Mouse (Mus musculus): ENCODE results near the gene Rgs8. TPM values are rescaled to one million over a fixed set of nuclear protein-coding genes. Genes with fewer than 3 reads are reported as not detected.

The Rgs8 gene
- total and polyA plus RNA-seq, 2 experiments from 2014 or later = 31.1 to 40.7 TPM

DNA sequence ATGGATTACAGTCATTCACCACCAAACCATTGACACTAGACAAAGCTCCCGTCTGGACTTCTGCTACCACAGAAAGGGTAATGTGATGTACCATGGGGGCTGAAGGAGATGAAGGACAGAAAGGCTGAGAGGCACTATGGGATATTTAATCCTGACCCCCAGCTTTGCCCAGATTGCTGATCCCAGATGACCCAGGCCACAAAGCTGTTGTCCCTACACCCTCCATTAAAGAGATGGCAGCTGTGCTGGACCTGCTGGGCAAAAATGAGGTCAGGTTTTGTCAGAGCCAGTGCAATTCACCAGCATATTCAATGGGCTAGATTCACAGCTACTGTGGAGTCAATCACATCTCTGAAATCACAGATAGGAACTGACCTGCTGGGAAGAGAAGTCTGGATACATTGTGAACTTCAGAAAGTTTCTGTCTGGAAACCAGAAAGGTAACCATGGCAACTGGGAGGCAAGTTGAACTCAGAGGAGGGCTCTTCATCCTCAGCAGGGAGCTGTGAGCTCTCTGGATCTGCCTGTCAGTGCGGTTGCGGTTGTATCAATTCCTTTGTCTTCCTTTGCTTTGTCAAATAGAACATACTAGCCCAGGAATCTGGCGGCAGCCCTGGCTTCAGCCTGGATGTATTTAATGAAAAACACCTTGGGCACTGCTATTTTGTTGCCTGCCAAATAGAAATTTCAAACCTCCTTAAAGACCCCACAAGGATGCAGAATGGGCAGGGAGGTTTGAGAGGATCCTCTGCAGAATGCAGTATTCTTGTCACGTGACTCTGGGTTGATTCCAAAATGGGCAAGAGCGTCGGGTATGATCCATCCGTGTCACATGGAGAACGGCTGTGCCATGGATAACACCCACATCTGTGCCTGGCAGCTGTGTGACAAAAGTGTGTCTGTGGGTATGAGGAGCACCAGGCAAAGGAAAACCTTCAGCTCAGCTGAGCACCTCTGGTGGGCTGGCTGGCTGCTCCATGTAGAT, 84.6 kb downstream of the Rgs8 start:
- Histone ChIP-seq H3K36me3 (ENCODE audit: insufficient read depth, low read length) (no peaks in the 10 kb centered on the region), H3K4me2 (ENCODE audit: low read depth, low read length, poor library complexity, severe bottlenecking) (0 out of 2 replicates have a peak overlapping the region, but pooled peaks have one; percentile 6), H3K27ac (ENCODE audit: low read depth, low read length) (peak overlapping the region; percentile 82), H3K4me1 (ENCODE audit: insufficient read depth, low read length) (peaks cover 29% of the 10 kb centered on the region; the same call in 1 of the 2 replicates), H3K27me3 (ENCODE audit: insufficient read depth, low read length) (no peaks in the 10 kb centered on the region), H3K4me3 (ENCODE audit: low read depth, low read length) (no peak overlapping the region), H3K9ac (replicated peaks; ENCODE audit: low read length, poor library complexity, severe bottlenecking) (no peak overlapping the region), H3K9me3 (ENCODE audit: low read length) (no peaks in the 10 kb centered on the region)
- 13% methylated on average over 9 of the region's 9 CpGs for WGBS
- DNase-seq (ENCODE audit: low spot score) (peak; percentile 84), ATAC-seq (ENCODE audit: low FRiP score) (peak; percentile 61)
- TF ChIP-seq CTCF (IDR thresholded peaks at IDR 0.05) = no peak

DNA sequence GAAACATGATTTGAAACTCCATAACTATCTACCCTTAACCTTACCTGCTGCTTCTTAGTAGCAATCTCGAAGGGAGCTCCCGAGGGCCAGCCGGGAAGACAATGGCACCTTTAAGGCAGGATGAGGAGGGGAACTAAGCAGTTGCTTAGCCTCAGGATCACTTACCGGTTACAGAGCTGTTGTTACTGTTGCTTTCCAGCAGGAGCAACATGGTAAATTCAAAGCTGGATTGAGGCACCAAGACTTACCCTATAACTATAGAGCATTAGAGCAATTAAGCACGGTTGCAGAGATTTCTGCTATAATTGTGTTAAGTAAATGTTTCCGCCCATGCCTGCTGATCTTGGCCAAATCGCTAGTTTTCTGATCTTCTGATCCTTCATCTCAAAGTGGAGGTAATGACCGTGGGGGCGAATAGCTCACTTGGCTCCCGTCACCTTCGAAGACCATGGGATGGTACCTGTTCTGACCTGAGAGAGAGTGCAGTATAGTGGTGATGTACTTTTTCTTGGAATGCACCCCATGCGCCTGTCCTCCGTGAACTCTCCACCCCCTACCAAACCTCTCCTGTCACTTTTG, 86.7 kb downstream of the Rgs8 start:
- Histone ChIP-seq H3K4me2 (ENCODE audit: low read depth, low read length, poor library complexity, severe bottlenecking) (peak overlapping the region; percentile 93), H3K9ac (replicated peaks; ENCODE audit: low read length, poor library complexity, severe bottlenecking) (no peak overlapping the region), H3K27me3 (ENCODE audit: insufficient read depth, low read length) (no peaks in the 10 kb centered on the region), H3K4me3 (ENCODE audit: low read depth, low read length) (peak overlapping the region; percentile 42), H3K27ac (ENCODE audit: low read depth, low read length) (no peak overlapping the region), H3K4me1 (ENCODE audit: insufficient read depth, low read length) (peaks cover 29% of the 10 kb centered on the region; the same call in 1 of the 2 replicates), H3K36me3 (ENCODE audit: insufficient read depth, low read length) (no peaks in the 10 kb centered on the region; the same call in 1 of the 2 replicates), H3K9me3 (ENCODE audit: low read length) (no peaks in the 10 kb centered on the region)
- peak; percentile 30; the same call in 1 of the 2 replicates for TF ChIP-seq CTCF (IDR thresholded peaks at IDR 0.05)
- DNase-seq (ENCODE audit: low spot score) (no peak), ATAC-seq (ENCODE audit: low FRiP score) (no peak)
- 15% methylated on average over 13 of the region's 13 CpGs for WGBS

DNA sequence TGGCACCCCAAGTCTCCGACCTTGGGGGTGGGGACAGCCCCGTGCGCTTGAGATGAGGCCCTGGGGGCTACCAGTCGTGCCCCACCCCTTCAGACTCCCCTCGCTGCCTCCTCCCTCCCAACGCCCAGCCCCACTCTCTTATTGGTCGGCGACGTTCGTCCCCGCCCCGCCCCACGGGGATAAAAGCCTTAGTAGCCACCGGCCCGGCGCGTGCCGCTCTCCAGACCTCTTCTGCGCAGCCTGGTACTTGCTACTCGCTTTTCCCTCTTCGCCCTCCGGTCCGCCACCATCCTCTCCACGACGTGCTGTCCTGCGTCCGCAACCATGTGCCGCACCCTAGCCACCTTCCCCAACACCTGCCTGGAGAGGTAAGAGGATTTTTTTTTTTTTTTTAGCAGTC, 87.3 kb downstream of the Rgs8 start, which contains the start of gene Rgs16:
TSS of gene Rgs16 (plus strand) at position 205 of the 400 bp plus-strand sequence.
- H3K9me3 ChIP-seq (ENCODE audit: low read length) = no peaks in the 10 kb centered on the region
- no peaks in the 10 kb centered on the region for H3K27me3 ChIP-seq (ENCODE audit: insufficient read depth, low read length)
- H3K27ac ChIP-seq (ENCODE audit: low read depth, low read length) = no peak within 1 kb of the TSS
- peak within 1 kb of the TSS; percentile 42 for H3K4me3 ChIP-seq (ENCODE audit: low read depth, low read length)
- under 1% methylated on average over 28 of the region's 28 CpGs for WGBS
- no peaks in the 10 kb centered on the region; the same call in 1 of the 2 replicates for H3K36me3 ChIP-seq (ENCODE audit: insufficient read depth, low read length)
- DNase-seq (ENCODE audit: low spot score) = peak; percentile 83
- 0 out of 2 replicates have a peak, but pooled peaks have one; percentile 55 for ATAC-seq (ENCODE audit: low FRiP score)
- peak within 1 kb of the TSS; percentile 93 for H3K4me2 ChIP-seq (ENCODE audit: low read depth, low read length, poor library complexity, severe bottlenecking)
- H3K4me1 ChIP-seq (ENCODE audit: insufficient read depth, low read length) = peaks cover 29% of the 10 kb centered on the region; the same call in 1 of the 2 replicates
- H3K9ac ChIP-seq (replicated peaks; ENCODE audit: low read length, poor library complexity, severe bottlenecking) = peak within 1 kb of the TSS; percentile 48; the same call in 1 of the 2 replicates
- no peak for TF ChIP-seq CTCF (IDR thresholded peaks at IDR 0.05)

DNA sequence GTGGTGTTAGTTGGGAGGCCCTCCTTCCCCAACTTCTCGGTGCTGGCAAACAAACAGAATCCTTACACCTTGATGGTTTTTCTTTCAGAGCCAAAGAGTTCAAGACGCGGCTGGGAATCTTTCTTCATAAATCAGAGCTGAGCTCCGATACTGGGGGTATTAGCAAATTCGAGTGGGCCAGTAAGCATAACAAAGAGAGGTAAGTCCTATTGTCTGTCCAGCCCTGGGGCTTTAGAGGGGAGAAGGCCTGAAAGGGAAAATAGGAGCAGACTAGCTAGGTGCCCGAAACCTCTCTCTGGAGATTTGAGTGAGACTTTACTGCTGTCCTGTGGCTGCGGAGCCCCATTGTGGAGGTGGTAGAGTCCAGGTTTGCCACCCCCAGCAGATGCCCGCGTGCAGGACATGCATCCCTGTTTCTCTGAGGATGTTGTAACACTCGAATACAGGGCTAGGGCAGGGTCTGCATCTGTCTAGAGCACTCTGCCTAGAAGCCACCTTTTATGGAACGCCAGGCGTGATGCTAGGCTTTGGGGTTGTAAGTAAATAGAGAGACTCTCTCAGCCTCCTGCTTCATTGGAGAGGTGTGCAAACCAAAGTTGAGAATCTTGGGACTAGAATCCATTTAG, 88.1 kb downstream of the Rgs8 start:
- Histone ChIP-seq H3K4me1 (ENCODE audit: insufficient read depth, low read length) (peaks cover 27% of the 10 kb centered on the region; the same call in 1 of the 2 replicates), H3K27ac (ENCODE audit: low read depth, low read length) (no peak overlapping the region), H3K9ac (replicated peaks; ENCODE audit: low read length, poor library complexity, severe bottlenecking) (0 out of 2 replicates have a peak overlapping the region, but pooled peaks have one; percentile 48), H3K27me3 (ENCODE audit: insufficient read depth, low read length) (no peaks in the 10 kb centered on the region), H3K36me3 (ENCODE audit: insufficient read depth, low read length) (no peaks in the 10 kb centered on the region; the same call in 1 of the 2 replicates), H3K9me3 (ENCODE audit: low read length) (no peaks in the 10 kb centered on the region), H3K4me3 (ENCODE audit: low read depth, low read length) (peak overlapping the region; percentile 42), H3K4me2 (ENCODE audit: low read depth, low read length, poor library complexity, severe bottlenecking) (peak overlapping the region; percentile 93)
- no peak for TF ChIP-seq CTCF (IDR thresholded peaks at IDR 0.05)
- ATAC-seq (ENCODE audit: low FRiP score) (no peak), DNase-seq (ENCODE audit: low spot score) (no peak)
- WGBS = 32% methylated on average over 12 of the region's 12 CpGs

DNA sequence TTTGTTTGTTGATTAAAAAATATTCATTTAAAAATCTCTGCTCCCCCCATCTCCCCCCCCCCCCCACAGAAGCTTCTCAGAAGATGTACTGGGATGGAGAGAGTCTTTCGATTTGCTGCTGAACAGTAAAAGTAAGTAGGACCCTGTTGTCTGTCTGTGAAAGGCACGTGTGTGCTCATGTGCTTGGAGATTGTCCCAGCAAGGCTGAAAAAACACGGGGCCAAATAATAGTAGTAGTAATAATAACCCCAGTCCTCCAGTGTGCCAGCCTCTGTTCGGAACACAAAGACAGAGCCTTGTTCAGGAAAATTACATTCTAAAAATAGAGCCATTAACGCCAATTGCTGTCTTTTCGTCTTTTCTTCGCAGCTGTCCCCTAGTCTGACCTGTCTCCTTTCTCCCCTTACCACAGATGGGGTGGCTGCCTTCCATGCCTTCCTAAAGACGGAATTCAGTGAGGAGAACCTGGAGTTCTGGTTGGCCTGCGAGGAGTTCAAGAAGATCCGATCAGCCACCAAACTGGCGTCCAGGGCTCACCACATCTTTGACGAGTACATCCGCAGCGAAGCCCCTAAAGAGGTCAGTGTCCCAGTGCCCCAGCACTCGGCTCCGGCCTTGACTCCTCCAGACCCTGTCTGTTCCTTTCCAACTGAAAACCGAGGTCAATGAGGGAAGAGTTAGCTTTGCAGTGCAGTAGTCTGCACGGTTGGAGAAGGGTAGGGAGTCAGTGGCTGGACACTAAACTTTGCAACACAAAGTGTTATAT, 88.9 kb downstream of the Rgs8 start:
- Histone ChIP-seq H3K36me3 (ENCODE audit: insufficient read depth, low read length) (no peaks in the 10 kb centered on the region; the same call in 1 of the 2 replicates), H3K4me1 (ENCODE audit: insufficient read depth, low read length) (peaks cover 20% of the 10 kb centered on the region; the same call in 1 of the 2 replicates), H3K27ac (ENCODE audit: low read depth, low read length) (no peak overlapping the region), H3K4me3 (ENCODE audit: low read depth, low read length) (0 out of 2 replicates have a peak overlapping the region, but pooled peaks have one; percentile 6), H3K27me3 (ENCODE audit: insufficient read depth, low read length) (no peaks in the 10 kb centered on the region), H3K9me3 (ENCODE audit: low read length) (no peaks in the 10 kb centered on the region), H3K4me2 (ENCODE audit: low read depth, low read length, poor library complexity, severe bottlenecking) (peak overlapping the region; percentile 93), H3K9ac (replicated peaks; ENCODE audit: low read length, poor library complexity, severe bottlenecking) (no peak overlapping the region)
- TF ChIP-seq CTCF (IDR thresholded peaks at IDR 0.05) = no peak
- no peak for ATAC-seq (ENCODE audit: low FRiP score)
- DNase-seq (ENCODE audit: low spot score) = no peak
- WGBS = 53% methylated on average over 18 of the region's 18 CpGs

Measured in midbrain, postnatal 0 days (tissue).